Mouse (Mus musculus) adrenal gland, adult 8-10 months (tissue): ENCODE measurements around the gene Ncbp3. TPM values are rescaled to one million over a fixed set of nuclear protein-coding genes. Genes with fewer than 3 reads are reported as not detected.

ENCODE experiments used
- total RNA-seq, 4 experiments: library from RNA; stranded (reverse); gene quantifications; 2 replicates each; pipeline ENCODE4 v1.2.4; 2022

Ncbp3 gene
- total RNA-seq, 4 experiments from 2014 or later: 11.7 to 19.3 (median 14.4) TPM

Other genes starting within 250 kb of the Ncbp3 start
- gene Atp2a3, start 86.6 kb upstream of the Ncbp3 start, total RNA-seq: 10 to 100 TPM; 10.6 to 19.8 (median 12.4) TPM
- gene P2rx1, start 48.7 kb upstream of the Ncbp3 start, total RNA-seq: under 1 TPM; 0.38 to 0.66 (median 0.46) TPM
- 10 to 100 TPM in 2 of 4 experiments, 1 to 10 TPM in 2; 4.9 to 16.6 (median 10.8) TPM for gene Camkk1, start 28.8 kb upstream of the Ncbp3 start, total RNA-seq
- under 1 TPM; 0.49 to 0.91 (median 0.60) TPM for gene Itgae, start 42.8 kb downstream of the Ncbp3 start, total RNA-seq
- gene Haspin, start 90.5 kb downstream of the Ncbp3 start, total RNA-seq: under 1 TPM; 0.26 to 0.71 (median 0.49) TPM
- 1 to 10 TPM; 2.2 to 5.2 (median 2.6) TPM for gene P2rx5, start 112.6 kb downstream of the Ncbp3 start, total RNA-seq
- 10 to 100 TPM; 47.4 to 77.6 (median 63.9) TPM for gene Emc6, start 129.3 kb downstream of the Ncbp3 start, total RNA-seq
- 100 to 1,000 TPM in 1 of 4 experiments, 10 to 100 TPM in 3; 61.0 to 105 (median 84.6) TPM for gene Tax1bp3, start 129.3 kb downstream of the Ncbp3 start, total RNA-seq
- 10 to 100 TPM; 15.3 to 26.2 (median 20.2) TPM for gene Ctns, start 151.3 kb downstream of the Ncbp3 start, total RNA-seq
- gene Shpk, start 151.7 kb downstream of the Ncbp3 start, total RNA-seq: 10 to 100 TPM; 12.0 to 19.3 (median 14.2) TPM
- gene Trpv1, start 186.5 kb downstream of the Ncbp3 start, total RNA-seq: under 1 TPM in 2 of 4 experiments, not detected in 2; 0.20 to 0.81 TPM
- gene Trpv3, start 219.6 kb downstream of the Ncbp3 start, total RNA-seq: under 1 TPM; 0.08 to 0.15 (median 0.14) TPM